Mouse (Mus musculus) liver, embryonic 11.5 days (tissue): ENCODE measurements around the gene Tfap2d. TPM values are rescaled to one million over a fixed set of nuclear protein-coding genes. Genes with fewer than 3 reads are reported as not detected.

Source experiments
- ATAC-seq: fragments of 200-750 bp; cut with Nextera tagmentation; replicated peaks from 2 replicates; pipeline ENCODE4 v1.8.0; 2017; ENCODE audit warnings: moderate number of reproducible peaks, mild to moderate bottlenecking, moderate TSS enrichment, moderate library complexity; ENCODE audit not compliant: low FRiP score
- DNase-seq: peaks from one replicate; pipeline ENCODE4 v3.0.0-alpha.2; 2017; ENCODE audit warnings: low spot score
- H3K27ac ChIP-seq: fragments of 300-500 bp; sonication (generic); 2 replicates; pipeline ENCODE4 v1.5.1; 2014; ENCODE audit warnings: mild to moderate bottlenecking, low read depth, low read length, control low read depth
- H3K27me3 ChIP-seq: fragments of 300-500 bp; sonication (generic); replicated peaks from 2 replicates; pipeline ENCODE4 v1.6.1; 2014; ENCODE audit warnings: low read length, mixed read lengths; ENCODE audit not compliant: control insufficient read depth, insufficient read depth
- H3K36me3 ChIP-seq: fragments of 300-500 bp; sonication (generic); 2 replicates; pipeline ENCODE4 v1.6.1; 2014; ENCODE audit warnings: mild to moderate bottlenecking, low read length, moderate library complexity, mixed read lengths; ENCODE audit not compliant: control insufficient read depth, insufficient read depth
- H3K4me1 ChIP-seq: fragments of 300-500 bp; sonication (generic); replicated peaks from 2 replicates; pipeline ENCODE4 v1.6.1; 2014; ENCODE audit warnings: low read length, mixed read lengths; ENCODE audit not compliant: control insufficient read depth, insufficient read depth
- H3K4me2 ChIP-seq: fragments of 300-500 bp; sonication (generic); 2 replicates; pipeline ENCODE4 v1.6.1; 2014; ENCODE audit warnings: mild to moderate bottlenecking, control low read depth, moderate library complexity
- H3K4me3 ChIP-seq: fragments of 300-500 bp; sonication (generic); 2 replicates; pipeline ENCODE4 v1.5.1; 2014; ENCODE audit warnings: low read depth, low read length, control low read depth
- H3K9ac ChIP-seq: fragments of 300-500 bp; sonication (generic); 2 replicates; pipeline ENCODE4 v1.6.1; 2014; ENCODE audit warnings: low read depth, low read length, control low read depth
- H3K9me3 ChIP-seq: fragments of 300-500 bp; sonication (generic); 2 replicates; pipeline ENCODE4 v1.6.1; 2016; ENCODE audit warnings: low read length, inconsistent platforms, mixed read lengths; ENCODE audit not compliant: control insufficient read depth
- WGBS: fragments of 180-500 bp; shearing (Covaris S2); extraction: QIAGEN DNeasy Blood & Tissue Kit; methylation state at CpG from one replicate; pipeline ENCODE4 v1.1.7; 2014; 5-methylcytosine and 5-hydroxymethylcytosine counted together
- polyA plus RNA-seq: library from polyadenylated mRNA; unstranded; fragments of >200 nt; fragmentation: Nextera tagmentation; extraction: Ambion mirVana; gene quantifications from 2 replicates; pipeline ENCODE4 v1.2.1, GENCODE M21; 2014

Tfap2d gene
- not detected in 2 replicates for polyA plus RNA-seq

DNA sequence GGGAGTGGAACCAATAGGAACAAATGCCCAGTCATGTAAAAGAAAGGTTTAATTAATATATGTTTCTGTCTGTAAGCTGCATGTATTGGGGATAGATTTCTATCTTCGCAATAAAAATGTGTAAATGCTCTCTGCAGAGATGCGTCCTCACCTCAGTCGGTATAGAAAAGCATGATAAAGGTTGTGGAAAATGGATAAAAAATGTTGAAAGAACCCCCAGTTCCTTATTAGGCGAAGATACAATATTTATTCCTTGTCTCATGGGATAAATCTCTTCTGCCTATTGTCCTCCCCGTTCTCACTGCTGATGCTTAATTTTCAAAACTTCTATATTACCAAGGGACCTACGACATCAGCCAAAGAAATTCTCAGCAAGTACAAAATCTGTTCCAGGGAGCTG is at the start of gene Tfap2d:
Gene Tfap2d (plus strand): TSS at position 392 of the 400 bp plus-strand sequence.
- no peak for ATAC-seq
- Histone ChIP-seq H3K27ac (no peak within 1 kb of the TSS), H3K4me3 (no peak within 1 kb of the TSS), H3K4me2 (no peak within 1 kb of the TSS), H3K9me3 (no peaks in the 10 kb centered on the region), H3K27me3 (peaks cover 74% of the 10 kb centered on the region), H3K4me1 (no peaks in the 10 kb centered on the region), H3K9ac (no peak within 1 kb of the TSS), H3K36me3 (no peaks in the 10 kb centered on the region)
- 3% methylated on average over 6 of the region's 6 CpGs for WGBS
- no peak for DNase-seq

DNA sequence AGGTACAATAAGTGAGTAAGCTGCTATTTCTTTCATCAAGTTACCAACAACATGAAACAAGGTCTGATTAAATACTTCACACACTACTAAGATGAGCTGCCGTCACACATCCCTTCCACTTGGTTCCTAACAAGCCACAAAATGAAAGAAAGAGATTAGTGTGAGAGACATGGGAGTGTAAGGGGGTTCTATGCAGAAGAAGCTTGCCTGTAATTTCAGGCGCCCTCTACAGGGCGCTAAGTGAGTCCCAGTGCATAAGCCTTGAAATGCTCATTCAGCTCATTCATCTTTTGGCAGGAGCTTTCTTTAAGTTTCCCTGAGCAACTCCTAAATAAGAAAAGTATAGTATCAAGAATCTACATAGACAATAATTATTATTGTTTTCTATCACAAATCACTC is 46.5 kb upstream of the Tfap2d start:
- DNase-seq = no peak
- H3K27me3 ChIP-seq = no peaks in the 10 kb centered on the region
- no peak overlapping the region for H3K4me3 ChIP-seq
- ATAC-seq = no peak
- 14% methylated on average over 3 of the region's 3 CpGs for WGBS
- no peaks in the 10 kb centered on the region for H3K9me3 ChIP-seq
- H3K27ac ChIP-seq = no peak overlapping the region
- no peak overlapping the region for H3K4me2 ChIP-seq
- no peaks in the 10 kb centered on the region for H3K36me3 ChIP-seq
- H3K4me1 ChIP-seq = no peaks in the 10 kb centered on the region
- no peak overlapping the region for H3K9ac ChIP-seq

- Histone ChIP-seq H3K4me2 (no peak overlapping the region), H3K9ac (no peak overlapping the region), H3K9me3 (no peaks in the 10 kb centered on the region), H3K27ac (no peak overlapping the region), H3K36me3 (no peaks in the 10 kb centered on the region), H3K27me3 (no peaks in the 10 kb centered on the region), H3K4me1 (no peaks in the 10 kb centered on the region), H3K4me3 (no peak overlapping the region)
- no peak for ATAC-seq
- 68% methylated on average over 6 of the region's 6 CpGs for WGBS
- no peak for DNase-seq
Observed at GRCm38 (mm10) chr1:19056861-19057260, 46.0 kb upstream of the Tfap2d start.

DNA sequence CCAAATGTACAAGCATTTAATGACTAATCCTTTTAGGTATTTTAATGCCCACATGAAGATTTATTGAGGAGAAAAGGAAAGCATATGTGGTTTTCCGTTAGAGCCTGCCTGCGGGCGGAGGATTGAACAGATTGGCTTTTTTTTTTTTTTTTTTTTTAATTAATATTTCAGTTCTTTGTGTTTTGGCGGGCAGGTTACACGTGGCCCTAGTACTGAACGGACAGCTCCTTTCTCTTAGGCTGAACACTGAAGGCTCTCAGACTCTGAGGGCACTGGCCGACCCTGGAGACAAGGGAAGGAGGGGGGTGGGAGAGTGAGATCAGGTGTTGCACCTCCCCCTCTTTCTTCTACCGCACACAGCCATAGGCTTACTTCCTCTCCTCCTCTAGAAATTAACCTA is 14.7 kb upstream of the Tfap2d start:
- Histone ChIP-seq H3K27ac (no peak overlapping the region), H3K36me3 (no peaks in the 10 kb centered on the region), H3K4me2 (no peak overlapping the region), H3K9me3 (no peaks in the 10 kb centered on the region), H3K9ac (no peak overlapping the region), H3K4me3 (no peak overlapping the region), H3K27me3 (no peaks in the 10 kb centered on the region), H3K4me1 (no peaks in the 10 kb centered on the region)
- WGBS = 20% methylated on average over 8 of the region's 8 CpGs
- DNase-seq (no peak), ATAC-seq (no peak)

DNA sequence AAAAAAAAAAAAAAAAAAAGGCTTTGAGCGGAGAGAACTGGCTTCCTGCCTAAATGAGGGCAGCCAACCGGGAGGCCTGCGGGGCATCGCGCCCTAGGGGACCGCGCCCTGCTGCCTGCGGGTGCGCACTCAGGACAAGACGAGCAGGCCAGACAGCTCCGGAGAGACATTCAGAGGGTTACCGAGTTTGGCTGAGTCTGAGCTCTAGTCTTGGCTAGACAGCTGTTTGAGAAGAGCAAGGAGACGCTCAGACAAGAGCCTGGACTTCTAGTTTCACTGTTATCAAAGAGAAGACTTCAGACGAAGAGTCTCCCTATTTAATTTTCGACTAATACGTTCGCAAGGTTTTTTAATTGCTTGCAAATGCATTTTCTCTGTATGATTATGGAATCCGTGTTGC is 5.9 kb upstream of the Tfap2d start:
- 2% methylated on average over 18 of the region's 18 CpGs for WGBS
- no peak overlapping the region for H3K27ac ChIP-seq
- H3K9me3 ChIP-seq = no peaks in the 10 kb centered on the region
- H3K4me1 ChIP-seq = no peaks in the 10 kb centered on the region
- H3K36me3 ChIP-seq = no peaks in the 10 kb centered on the region
- no peak overlapping the region for H3K4me3 ChIP-seq
- H3K27me3 ChIP-seq = peaks cover 28% of the 10 kb centered on the region
- ATAC-seq (no peak), DNase-seq (no peak)
- H3K4me2 ChIP-seq = no peak overlapping the region
- no peak overlapping the region for H3K9ac ChIP-seq

DNA sequence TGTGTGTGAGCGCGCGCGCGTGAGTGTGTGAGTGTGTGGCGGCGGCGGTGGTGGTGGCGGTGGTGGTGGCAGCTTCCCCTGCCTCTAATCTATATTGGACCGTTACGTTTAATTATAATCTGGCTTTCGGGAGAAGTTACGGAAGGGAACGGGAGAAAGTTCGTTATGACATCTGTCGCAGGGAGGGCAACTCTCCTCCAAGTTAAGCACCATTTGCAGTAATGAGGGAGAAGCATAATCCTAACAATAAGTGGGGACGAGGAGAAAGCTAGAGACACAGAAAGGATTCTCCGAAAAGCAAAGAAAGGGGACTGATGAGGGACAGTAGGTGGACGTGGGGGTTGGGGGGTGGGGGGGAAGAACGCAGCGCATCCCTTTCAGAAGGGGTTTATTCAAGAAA is 494 bp downstream of the Tfap2d start:
- H3K36me3 ChIP-seq = no peaks in the 10 kb centered on the region
- H3K4me3 ChIP-seq = no peak overlapping the region
- no peaks in the 10 kb centered on the region for H3K4me1 ChIP-seq
- no peak for ATAC-seq
- no peak overlapping the region for H3K27ac ChIP-seq
- H3K9me3 ChIP-seq = no peaks in the 10 kb centered on the region
- no peak for DNase-seq
- peaks cover 75% of the 10 kb centered on the region for H3K27me3 ChIP-seq
- no peak overlapping the region for H3K4me2 ChIP-seq
- no peak overlapping the region for H3K9ac ChIP-seq
- WGBS = 2% methylated on average over 21 of the region's 21 CpGs

DNA sequence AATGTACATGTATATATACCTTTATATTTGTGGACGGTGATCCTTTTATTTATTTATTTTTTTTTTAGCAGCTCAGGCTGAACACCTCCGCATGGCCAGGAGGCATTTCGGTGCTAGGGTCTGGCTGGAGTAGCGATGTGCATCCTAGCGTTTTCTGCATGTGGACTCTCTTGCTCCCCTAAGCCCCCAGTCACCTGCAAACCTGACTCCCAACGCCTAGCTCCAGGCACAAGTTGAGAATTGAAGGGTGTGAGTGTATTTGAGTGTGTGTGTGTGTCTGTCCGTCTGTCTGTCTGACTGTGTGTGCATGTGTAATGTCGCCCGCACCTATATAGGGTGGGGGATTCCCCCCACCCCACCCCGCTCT is 937 bp downstream of the Tfap2d start:
- Histone ChIP-seq H3K4me3 (no peak overlapping the region), H3K27me3 (peaks cover 72% of the 10 kb centered on the region), H3K36me3 (no peaks in the 10 kb centered on the region), H3K9me3 (no peaks in the 10 kb centered on the region), H3K9ac (no peak overlapping the region), H3K4me2 (no peak overlapping the region), H3K4me1 (no peaks in the 10 kb centered on the region), H3K27ac (no peak overlapping the region)
- DNase-seq = no peak
- ATAC-seq = no peak
- 2% methylated on average over 10 of the region's 10 CpGs for whole genome bisulfite sequencing

DNA sequence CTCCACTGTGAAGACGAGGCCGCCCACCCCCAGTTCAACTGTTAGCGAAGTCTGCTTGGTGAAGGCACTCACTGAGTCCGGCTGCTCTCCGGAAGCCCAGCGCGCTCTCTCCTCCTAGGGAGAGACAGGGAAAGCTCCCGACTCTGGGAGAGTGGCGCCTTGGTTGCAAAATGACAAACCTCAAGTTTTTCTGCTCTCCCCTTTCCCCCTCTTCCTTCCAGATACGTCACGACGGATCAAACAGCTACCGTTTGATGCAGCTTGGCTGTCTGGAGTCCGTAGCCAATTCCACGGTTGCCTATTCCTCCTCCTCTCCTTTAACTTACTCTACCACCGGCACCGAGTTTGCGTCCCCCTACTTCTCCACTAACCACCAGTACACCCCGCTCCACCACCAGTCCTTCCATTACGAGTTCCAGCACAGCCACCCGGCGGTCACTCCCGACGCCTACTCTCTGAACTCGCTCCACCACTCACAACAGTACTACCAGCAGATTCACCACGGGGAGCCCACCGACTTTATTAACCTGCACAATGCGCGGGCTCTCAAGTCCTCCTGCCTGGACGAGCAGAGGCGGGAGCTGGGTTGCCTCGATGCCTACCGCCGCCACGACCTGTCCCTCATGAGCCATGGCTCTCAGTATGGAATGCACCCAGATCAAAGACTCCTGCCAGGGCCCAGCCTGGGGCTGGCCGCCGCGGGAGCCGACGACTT is 1.5 kb downstream of the Tfap2d start:
- no peak overlapping the region for H3K4me2 ChIP-seq
- no peak overlapping the region for H3K9ac ChIP-seq
- ATAC-seq (no peak), DNase-seq (no peak)
- no peak overlapping the region for H3K27ac ChIP-seq
- no peaks in the 10 kb centered on the region for H3K9me3 ChIP-seq
- no peaks in the 10 kb centered on the region for H3K36me3 ChIP-seq
- 1% methylated on average over 40 of the region's 40 CpGs for WGBS
- peaks cover 74% of the 10 kb centered on the region for H3K27me3 ChIP-seq
- no peaks in the 10 kb centered on the region for H3K4me1 ChIP-seq
- no peak overlapping the region for H3K4me3 ChIP-seq

- H3K27me3 ChIP-seq = peaks cover 79% of the 10 kb centered on the region
- 6% methylated on average over 4 of the region's 4 CpGs for WGBS
Observed at GRCm38 (mm10) chr1:19106401-19106800, 3.6 kb downstream of the Tfap2d start.

More at GRCm38 (mm10) chr1:19106401-19106800, 3.6 kb downstream of the Tfap2d start:
- Histone ChIP-seq H3K4me1 (no peaks in the 10 kb centered on the region), H3K36me3 (no peaks in the 10 kb centered on the region), H3K27ac (no peak overlapping the region), H3K9me3 (no peaks in the 10 kb centered on the region), H3K4me3 (no peak overlapping the region), H3K9ac (no peak overlapping the region), H3K4me2 (no peak overlapping the region)
- ATAC-seq (no peak), DNase-seq (no peak)
